Mouse (Mus musculus) neural tube, embryonic 15.5 days (tissue): ENCODE measurements around the gene Agpat3. TPM values are rescaled to one million over a fixed set of nuclear protein-coding genes. Genes with fewer than 3 reads are reported as not detected.

Experiments used
- ATAC-seq: fragments of 200-750 bp; cut with Nextera tagmentation; 2 replicates; pipeline ENCODE4 v1.8.0; 2017; ENCODE audit warnings: mild to moderate bottlenecking, moderate TSS enrichment, moderate library complexity; ENCODE audit not compliant: low FRiP score
- H3K27ac ChIP-seq: fragments of 300-500 bp; sonication (generic); replicated peaks from 2 replicates; pipeline ENCODE4 v1.5.1; 2015; ENCODE audit warnings: mild to moderate bottlenecking, inconsistent platforms
- H3K27me3 ChIP-seq: fragments of 300-500 bp; sonication (generic); replicated peaks from 2 replicates; pipeline ENCODE4 v1.6.1; 2015; ENCODE audit warnings: inconsistent platforms
- H3K36me3 ChIP-seq: fragments of 300-500 bp; sonication (generic); 2 replicates; pipeline ENCODE4 v1.6.1; 2015; ENCODE audit warnings: inconsistent platforms
- H3K4me1 ChIP-seq: fragments of 300-500 bp; sonication (generic); 2 replicates; pipeline ENCODE4 v1.6.1; 2015; ENCODE audit warnings: inconsistent platforms
- H3K4me2 ChIP-seq: fragments of 300-500 bp; sonication (generic); 2 replicates; pipeline ENCODE4 v1.6.1; 2015; ENCODE audit warnings: inconsistent platforms, mild to moderate bottlenecking, moderate library complexity
- H3K4me3 ChIP-seq: fragments of 300-500 bp; sonication (generic); replicated peaks from 2 replicates; pipeline ENCODE4 v1.5.1; 2015; ENCODE audit warnings: mild to moderate bottlenecking, inconsistent platforms
- H3K9ac ChIP-seq: fragments of 300-500 bp; sonication (generic); replicated peaks from 2 replicates; pipeline ENCODE4 v1.6.1; 2015; ENCODE audit warnings: mild to moderate bottlenecking, inconsistent platforms
- H3K9me3 ChIP-seq: fragments of 300-500 bp; sonication (generic); replicated peaks from 2 replicates; pipeline ENCODE4 v1.6.1; 2016; ENCODE audit warnings: inconsistent platforms
- WGBS: fragments of 180-500 bp; shearing (Covaris S2); methylation state at CpG from one replicate; pipeline ENCODE4 v1.1.7; 2015; ENCODE audit warnings: mixed read lengths; 5-methylcytosine and 5-hydroxymethylcytosine counted together
- polyA plus RNA-seq: library from polyadenylated mRNA; unstranded; fragments of >200 nt; fragmentation: Nextera tagmentation; extraction: Ambion mirVana; gene quantifications from 2 replicates; pipeline ENCODE4 v1.2.1, GENCODE M21; 2015

Gene Agpat3
- polyA plus RNA-seq, result 77.4 and 77.6 TPM in 2 replicates

DNA sequence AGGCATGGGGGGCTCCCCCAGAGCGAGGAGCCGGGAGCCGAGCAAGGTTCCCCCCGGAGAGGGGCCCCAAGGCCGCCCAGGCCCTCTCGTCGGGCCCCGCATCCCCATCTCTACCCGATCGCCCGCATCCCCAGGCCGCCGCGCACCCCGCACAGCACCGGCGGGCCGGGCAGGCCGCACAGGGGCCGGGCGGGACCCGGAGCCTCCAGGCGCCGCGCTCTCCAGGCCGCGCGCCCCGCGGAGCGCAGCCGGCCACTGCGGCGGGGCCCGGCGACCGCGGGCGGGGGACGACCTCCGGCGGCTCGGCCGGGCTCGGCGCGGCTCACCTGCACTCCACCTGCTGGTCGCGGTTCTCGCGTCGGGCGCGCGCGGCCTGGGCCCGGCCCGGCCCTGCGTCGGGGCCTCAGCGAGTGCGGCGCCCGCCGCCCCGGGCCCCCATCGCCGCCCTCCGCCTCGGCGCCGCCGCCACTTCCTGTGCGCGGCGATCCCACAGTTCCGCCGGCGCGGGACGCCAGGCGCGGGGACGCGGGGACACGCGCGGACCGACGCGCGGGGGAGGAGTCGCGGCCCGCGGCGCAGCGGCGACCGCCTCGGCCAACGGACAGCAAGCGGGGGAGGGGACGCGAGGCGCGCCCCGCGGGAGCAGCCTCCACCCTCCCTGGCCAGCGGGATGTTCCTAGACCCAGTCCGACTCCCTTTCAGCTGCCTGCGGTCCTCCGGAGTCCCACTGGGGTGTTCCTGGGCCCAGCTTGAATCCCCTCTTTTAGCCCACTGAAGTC is at the start of gene Agpat3:
Agpat3 (minus strand) TSS at position 603 of the 779 bp plus-strand sequence.
- Histone ChIP-seq H3K9ac (peak within 1 kb of the TSS; percentile 100), H3K27me3 (no peaks in the 10 kb centered on the region), H3K4me1 (peaks cover 34% of the 10 kb centered on the region), H3K4me3 (peak within 1 kb of the TSS; percentile 97), H3K36me3 (no peaks in the 10 kb centered on the region), H3K4me2 (peak within 1 kb of the TSS; percentile 76), H3K27ac (peak within 1 kb of the TSS; percentile 75), H3K9me3 (no peaks in the 10 kb centered on the region)
- ATAC-seq, result peak; percentile 86
- WGBS, result under 1% methylated on average over 77 of the region's 113 CpGs

GRCm38 (mm10) chr10:78401127-78401526 is 48.8 kb upstream of the Agpat3 start:
- 94% methylated on average over 2 of the region's 2 CpGs for WGBS
- no peaks in the 10 kb centered on the region for H3K9me3 ChIP-seq
- H3K4me1 ChIP-seq, result peaks cover 16% of the 10 kb centered on the region
- H3K4me2 ChIP-seq, result no peak overlapping the region
- H3K36me3 ChIP-seq, result peaks cover 64% of the 10 kb centered on the region
- no peak overlapping the region for H3K27ac ChIP-seq
- no peaks in the 10 kb centered on the region for H3K27me3 ChIP-seq
- no peak overlapping the region for H3K9ac ChIP-seq
- no peak for ATAC-seq
- H3K4me3 ChIP-seq, result no peak overlapping the region

DNA sequence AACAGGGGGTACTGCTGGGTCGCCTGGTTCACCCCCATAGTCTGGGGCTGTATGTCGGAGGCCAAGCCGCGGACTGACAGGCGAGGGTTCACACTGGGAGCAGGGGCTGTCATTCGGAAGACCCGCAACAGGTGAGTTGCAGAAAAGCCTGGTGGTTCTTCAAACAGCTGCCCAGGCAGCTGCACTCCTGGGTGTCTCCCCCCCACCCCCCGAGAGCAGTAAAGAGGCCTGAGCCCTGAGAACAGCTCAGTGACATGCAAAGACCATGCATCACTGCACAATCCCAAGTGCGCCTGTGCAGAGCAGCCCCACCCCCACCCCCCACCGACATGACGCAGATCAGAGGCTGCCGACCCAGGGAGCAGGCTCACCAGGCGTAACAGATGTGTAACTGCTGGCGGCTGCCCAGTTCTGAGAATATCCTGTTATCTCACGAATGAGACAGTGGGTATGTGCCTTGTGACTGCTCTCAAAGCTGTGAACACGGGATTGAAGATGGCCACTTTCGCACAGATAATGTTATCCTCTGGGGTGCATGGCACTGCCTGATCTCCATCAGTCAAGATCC is 46.9 kb upstream of the Agpat3 start:
- Histone ChIP-seq H3K4me2 (no peak overlapping the region), H3K27me3 (no peaks in the 10 kb centered on the region), H3K27ac (peak overlapping the region; percentile 33; the same call in 1 of the 2 replicates), H3K4me3 (no peak overlapping the region), H3K9me3 (no peaks in the 10 kb centered on the region), H3K4me1 (peaks cover 25% of the 10 kb centered on the region), H3K9ac (no peak overlapping the region), H3K36me3 (peaks cover 46% of the 10 kb centered on the region)
- 41% methylated on average over 17 of the region's 17 CpGs for WGBS
- 0 out of 2 replicates have a peak, but pooled peaks have one; percentile 4 for ATAC-seq

- H3K9me3 ChIP-seq, result no peaks in the 10 kb centered on the region
- peak; percentile 39; the same call in 1 of the 2 replicates for ATAC-seq
- H3K9ac ChIP-seq, result no peak overlapping the region
- H3K27me3 ChIP-seq, result peaks cover 10% of the 10 kb centered on the region
- peak overlapping the region; percentile 51 for H3K4me2 ChIP-seq
- 56% methylated on average over 4 of the region's 4 CpGs for WGBS
- H3K4me1 ChIP-seq, result peaks cover 33% of the 10 kb centered on the region
- H3K4me3 ChIP-seq, result no peak overlapping the region
- no peak overlapping the region for H3K27ac ChIP-seq
- H3K36me3 ChIP-seq, result peaks cover 20% of the 10 kb centered on the region
Measured at GRCm38 (mm10) chr10:78396625-78396885, 44.3 kb upstream of the Agpat3 start.

DNA sequence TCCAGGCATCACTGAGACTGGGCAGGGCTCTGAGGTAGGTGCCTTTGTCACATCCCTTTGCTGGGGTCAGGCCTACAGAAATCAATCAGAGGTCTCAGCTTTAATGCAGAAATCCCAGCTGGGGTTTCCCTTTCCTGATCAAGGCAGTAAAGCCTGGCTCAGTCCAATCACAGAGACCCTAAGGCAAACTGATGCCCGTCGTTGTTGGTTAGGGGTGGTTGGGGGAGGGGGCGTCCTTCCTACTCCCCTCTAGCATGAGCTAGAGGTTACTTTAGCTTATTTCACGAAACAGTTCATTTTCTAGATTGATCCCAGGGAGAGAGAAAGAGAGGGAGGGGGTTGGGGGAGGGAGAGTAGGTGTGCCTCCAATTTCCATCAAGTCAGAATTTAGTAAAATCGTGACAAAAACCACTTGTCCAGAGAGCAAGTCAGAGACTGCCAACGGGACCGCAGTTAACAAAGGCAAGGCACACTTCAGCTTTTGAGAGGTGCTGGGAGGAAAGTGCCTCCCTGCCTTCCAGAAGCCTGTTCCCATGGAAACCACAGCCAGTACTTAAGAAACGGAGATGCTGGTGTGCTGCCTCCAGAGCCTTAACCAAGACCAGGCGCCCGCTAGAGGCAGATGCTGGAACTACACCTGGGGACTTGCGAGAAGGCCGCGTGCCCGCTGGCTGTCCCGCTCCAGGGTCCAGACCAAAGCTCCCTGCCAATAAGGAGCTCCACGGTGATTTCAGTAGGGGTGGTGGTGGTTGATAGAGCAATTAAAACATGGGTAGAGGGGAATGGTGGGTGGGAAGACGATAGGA is 43.7 kb upstream of the Agpat3 start:
- H3K9ac ChIP-seq, result no peak overlapping the region
- 6% methylated on average over 17 of the region's 17 CpGs for WGBS

GRCm38 (mm10) chr10:78395377-78395776 is 43.1 kb upstream of the Agpat3 start:
- Histone ChIP-seq H3K36me3 (peaks cover 8% of the 10 kb centered on the region), H3K4me1 (peaks cover 39% of the 10 kb centered on the region), H3K4me2 (peak overlapping the region; percentile 51; the same call in 1 of the 2 replicates), H3K9ac (no peak overlapping the region), H3K27me3 (peaks cover 22% of the 10 kb centered on the region), H3K9me3 (no peaks in the 10 kb centered on the region), H3K27ac (peak overlapping the region; percentile 60; the same call in 1 of the 2 replicates), H3K4me3 (no peak overlapping the region)
- 84% methylated on average over 3 of the region's 3 CpGs for WGBS
- peak; percentile 24; the same call in 1 of the 2 replicates for ATAC-seq

More for the DNA sequence above, 43.7 kb upstream of the Agpat3 start:
- H3K9me3 ChIP-seq, result no peaks in the 10 kb centered on the region
- peaks cover 15% of the 10 kb centered on the region for H3K36me3 ChIP-seq
- H3K27ac ChIP-seq, result peak overlapping the region; percentile 60; the same call in 1 of the 2 replicates
- H3K4me1 ChIP-seq, result peaks cover 37% of the 10 kb centered on the region
- peak; percentile 88 for ATAC-seq
- H3K4me2 ChIP-seq, result peak overlapping the region; percentile 51
- H3K4me3 ChIP-seq, result 0 out of 2 replicates have a peak overlapping the region, but pooled peaks have one; percentile 9
- peaks cover 16% of the 10 kb centered on the region for H3K27me3 ChIP-seq

DNA sequence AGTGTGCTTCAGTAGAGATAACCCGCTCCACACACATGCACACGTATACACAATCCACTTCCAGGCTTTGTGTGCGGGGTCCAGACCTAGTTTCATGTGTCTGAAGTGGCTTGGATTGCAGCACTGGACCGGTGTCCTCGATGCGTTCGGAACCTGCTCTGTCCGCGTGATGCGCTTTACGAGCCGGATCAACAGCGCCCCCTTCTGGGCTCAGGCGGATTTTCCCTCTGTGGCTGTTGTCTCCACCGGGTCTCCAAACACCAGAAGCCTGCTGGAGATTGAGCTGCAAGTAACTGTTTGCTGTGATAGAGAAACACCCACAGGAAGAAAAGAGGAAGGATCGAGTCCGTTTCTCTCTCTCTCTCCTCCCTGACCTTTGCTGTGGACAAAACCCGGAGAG is 39.8 kb upstream of the Agpat3 start:
- no peak for ATAC-seq
- no peak overlapping the region for H3K27ac ChIP-seq
- 3% methylated on average over 18 of the region's 18 CpGs for WGBS
- H3K4me2 ChIP-seq, result peak overlapping the region; percentile 25
- H3K4me3 ChIP-seq, result no peak overlapping the region
- no peaks in the 10 kb centered on the region for H3K36me3 ChIP-seq
- H3K27me3 ChIP-seq, result peaks cover 41% of the 10 kb centered on the region
- H3K9me3 ChIP-seq, result no peaks in the 10 kb centered on the region
- no peak overlapping the region for H3K9ac ChIP-seq
- peaks cover 37% of the 10 kb centered on the region for H3K4me1 ChIP-seq

GRCm38 (mm10) chr10:78390982-78391470 is 38.7 kb upstream of the Agpat3 start:
- Histone ChIP-seq H3K4me3 (no peak overlapping the region), H3K4me1 (peaks cover 30% of the 10 kb centered on the region), H3K4me2 (no peak overlapping the region), H3K27ac (no peak overlapping the region), H3K27me3 (peaks cover 41% of the 10 kb centered on the region), H3K36me3 (no peaks in the 10 kb centered on the region), H3K9me3 (no peaks in the 10 kb centered on the region), H3K9ac (no peak overlapping the region)
- no peak for ATAC-seq
- WGBS, result 9% methylated on average over 4 of the region's 4 CpGs

DNA sequence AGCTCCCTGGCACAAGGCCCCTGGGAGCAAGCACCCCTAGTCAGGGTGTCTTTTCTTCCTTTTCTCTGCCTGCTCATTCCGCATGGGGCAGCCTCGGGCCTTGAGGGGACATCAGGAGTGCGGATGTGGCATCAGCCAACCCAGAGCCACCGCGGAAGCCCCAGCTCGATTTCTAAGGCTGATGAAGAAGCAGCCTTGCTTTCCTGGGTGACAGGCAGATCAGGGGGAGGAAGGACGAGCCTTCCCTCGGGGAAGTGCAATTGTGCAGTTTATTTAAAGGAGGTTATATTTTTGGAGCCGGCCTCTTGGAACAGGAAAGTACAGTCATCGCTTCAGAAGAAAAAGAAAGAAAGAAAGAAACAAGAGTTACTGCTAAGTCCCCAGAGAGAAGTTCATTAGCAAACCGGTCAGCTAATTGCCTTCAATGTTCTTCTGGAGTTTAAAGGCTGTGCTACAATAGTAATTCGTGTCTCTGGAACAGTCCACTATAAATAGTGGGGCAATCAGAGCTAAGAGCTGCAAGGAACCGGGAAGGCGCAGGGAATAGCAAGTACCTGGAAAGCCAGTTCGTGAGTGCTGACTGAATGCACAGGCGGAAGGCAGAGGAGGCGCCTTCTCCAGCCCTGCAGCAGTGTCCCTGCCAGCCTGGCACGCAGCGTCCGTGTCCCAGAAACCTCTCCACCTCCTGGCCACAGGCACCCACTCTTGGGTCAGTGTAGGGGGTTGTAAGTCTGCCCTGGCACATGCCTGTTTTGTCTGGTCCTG is 36.1 kb upstream of the Agpat3 start:
- H3K9ac ChIP-seq, result no peak overlapping the region
- H3K27me3 ChIP-seq, result peaks cover 41% of the 10 kb centered on the region
- 42% methylated on average over 20 of the region's 20 CpGs for WGBS
- H3K27ac ChIP-seq, result peak overlapping the region; percentile 45; the same call in 1 of the 2 replicates
- no peaks in the 10 kb centered on the region for H3K9me3 ChIP-seq
- H3K4me1 ChIP-seq, result peaks cover 23% of the 10 kb centered on the region; the same call in 1 of the 2 replicates
- H3K4me2 ChIP-seq, result no peak overlapping the region; the same call in 1 of the 2 replicates
- H3K36me3 ChIP-seq, result no peaks in the 10 kb centered on the region
- peak; percentile 74 for ATAC-seq
- no peak overlapping the region for H3K4me3 ChIP-seq

- Histone ChIP-seq H3K9me3 (no peaks in the 10 kb centered on the region), H3K4me2 (no peak overlapping the region), H3K4me1 (peaks cover 8% of the 10 kb centered on the region; the same call in 1 of the 2 replicates), H3K36me3 (no peaks in the 10 kb centered on the region), H3K4me3 (no peak overlapping the region), H3K27me3 (peaks cover 20% of the 10 kb centered on the region), H3K9ac (no peak overlapping the region), H3K27ac (no peak overlapping the region)
- no peak for ATAC-seq
- 20% methylated on average over 5 of the region's 5 CpGs for WGBS
Measured at GRCm38 (mm10) chr10:78385520-78385919, 33.2 kb upstream of the Agpat3 start.
